Mouse (Mus musculus) midbrain, embryonic 13.5 days (tissue): ENCODE measurements around the gene Cdiptos. TPM values are rescaled to one million over a fixed set of nuclear protein-coding genes. Genes with fewer than 3 reads are reported as not detected.

ENCODE experiments used
- ATAC-seq: fragments of 200-750 bp; cut with Nextera tagmentation; 2 replicates; pipeline ENCODE4 v1.8.0; 2017; ENCODE audit warnings: mild to moderate bottlenecking, moderate TSS enrichment, moderate library complexity
- H3K27ac ChIP-seq: fragments of 300-500 bp; sonication (generic); 2 replicates; pipeline ENCODE4 v1.5.1; 2015; ENCODE audit warnings: inconsistent platforms, mild to moderate bottlenecking, moderate library complexity
- H3K27me3 ChIP-seq: fragments of 300-500 bp; sonication (generic); 2 replicates; pipeline ENCODE4 v1.6.1; 2015; ENCODE audit warnings: mild to moderate bottlenecking, inconsistent platforms
- H3K36me3 ChIP-seq: fragments of 300-500 bp; sonication (generic); 2 replicates; pipeline ENCODE4 v1.6.1; 2015; ENCODE audit warnings: mild to moderate bottlenecking, inconsistent platforms
- H3K4me1 ChIP-seq: fragments of 300-500 bp; sonication (generic); replicated peaks from 2 replicates; pipeline ENCODE4 v1.6.1; 2015; ENCODE audit warnings: inconsistent platforms
- H3K4me2 ChIP-seq: fragments of 300-500 bp; sonication (generic); replicated peaks from 2 replicates; pipeline ENCODE4 v1.6.1; 2015; ENCODE audit warnings: moderate library complexity, mild to moderate bottlenecking, inconsistent platforms
- H3K4me3 ChIP-seq: fragments of 300-500 bp; sonication (generic); replicated peaks from 2 replicates; pipeline ENCODE4 v1.5.1; 2015; ENCODE audit warnings: mild to moderate bottlenecking, inconsistent platforms
- H3K9ac ChIP-seq: fragments of 300-500 bp; sonication (generic); replicated peaks from 2 replicates; pipeline ENCODE4 v1.6.1; 2015; ENCODE audit warnings: mild to moderate bottlenecking, inconsistent platforms
- H3K9me3 ChIP-seq: fragments of 300-500 bp; sonication (generic); 2 replicates; pipeline ENCODE4 v1.6.1; 2016; ENCODE audit warnings: mild to moderate bottlenecking, inconsistent platforms
- WGBS: fragments of 180-500 bp; shearing (Covaris S2); methylation state at CpG from one replicate; pipeline ENCODE4 v1.1.7; 2015; 5-methylcytosine and 5-hydroxymethylcytosine counted together
- polyA plus RNA-seq: library from polyadenylated mRNA; unstranded; fragments of >200 nt; fragmentation: Nextera tagmentation; extraction: Ambion mirVana; gene quantifications from 2 replicates; pipeline ENCODE4 v1.2.1, GENCODE M21; 2015

Cdiptos gene
- polyA plus RNA-seq, 1 experiment from 2014 or later: 0.85 TPM

- Histone ChIP-seq H3K27ac (no peak overlapping the region), H3K4me1 (peaks cover 29% of the 10 kb centered on the region), H3K9ac (no peak overlapping the region), H3K27me3 (no peaks in the 10 kb centered on the region), H3K4me2 (no peak overlapping the region), H3K4me3 (no peak overlapping the region), H3K9me3 (no peaks in the 10 kb centered on the region), H3K36me3 (peaks cover 38% of the 10 kb centered on the region)
- ATAC-seq: no peak
- WGBS: 89% methylated on average over 6 of the region's 6 CpGs
Measured at GRCm38 (mm10) chr7:127012374-127012773, 36.5 kb upstream of the Cdiptos start.

- Histone ChIP-seq H3K27ac (no peak overlapping the region), H3K4me2 (no peak overlapping the region), H3K4me3 (no peak overlapping the region), H3K9me3 (no peaks in the 10 kb centered on the region), H3K4me1 (peaks cover 29% of the 10 kb centered on the region), H3K36me3 (peaks cover 38% of the 10 kb centered on the region), H3K27me3 (no peaks in the 10 kb centered on the region), H3K9ac (no peak overlapping the region)
- WGBS: 63% methylated on average over 2 of the region's 2 CpGs
- no peak for ATAC-seq
Measured at GRCm38 (mm10) chr7:127011717-127012116, 35.8 kb upstream of the Cdiptos start.

GRCm38 (mm10) chr7:127011051-127011450, 35.2 kb upstream of the Cdiptos start:
- Histone ChIP-seq H3K9ac (no peak overlapping the region), H3K27me3 (no peaks in the 10 kb centered on the region), H3K4me1 (peaks cover 27% of the 10 kb centered on the region), H3K4me3 (no peak overlapping the region), H3K27ac (no peak overlapping the region), H3K9me3 (no peaks in the 10 kb centered on the region), H3K4me2 (no peak overlapping the region), H3K36me3 (peaks cover 38% of the 10 kb centered on the region)
- WGBS: 98% methylated on average over 2 of the region's 2 CpGs
- ATAC-seq: no peak

- Histone ChIP-seq H3K36me3 (peaks cover 26% of the 10 kb centered on the region), H3K27me3 (no peaks in the 10 kb centered on the region), H3K4me3 (no peak overlapping the region), H3K9ac (no peak overlapping the region; the same call in 1 of the 2 replicates), H3K9me3 (no peaks in the 10 kb centered on the region), H3K4me2 (no peak overlapping the region), H3K4me1 (peaks cover 11% of the 10 kb centered on the region), H3K27ac (0 out of 2 replicates have a peak overlapping the region, but pooled peaks have one; percentile 41)
- 86% methylated on average over 17 of the region's 17 CpGs for WGBS
- no peak for ATAC-seq
Measured at GRCm38 (mm10) chr7:127009307-127010085, 33.6 kb upstream of the Cdiptos start.

- WGBS: 67% methylated on average over 9 of the region's 9 CpGs
- Histone ChIP-seq H3K9me3 (no peaks in the 10 kb centered on the region), H3K9ac (no peak overlapping the region; the same call in 1 of the 2 replicates), H3K27ac (peak overlapping the region; percentile 41), H3K4me2 (no peak overlapping the region), H3K4me3 (no peak overlapping the region), H3K27me3 (no peaks in the 10 kb centered on the region), H3K36me3 (peaks cover 16% of the 10 kb centered on the region), H3K4me1 (peaks cover 3% of the 10 kb centered on the region; the same call in 1 of the 2 replicates)
- ATAC-seq: peak; percentile 56; the same call in 1 of the 2 replicates
Measured at GRCm38 (mm10) chr7:127008239-127009019, 32.5 kb upstream of the Cdiptos start.

- no peak overlapping the region for H3K27ac ChIP-seq
Measured at GRCm38 (mm10) chr7:127007313-127008024, 31.6 kb upstream of the Cdiptos start.

GRCm38 (mm10) chr7:127004122-127004875, 28.4 kb upstream of the Cdiptos start:
- Histone ChIP-seq H3K4me1 (no peaks in the 10 kb centered on the region; the same call in 1 of the 2 replicates), H3K4me3 (no peak overlapping the region), H3K27ac (no peak overlapping the region), H3K9ac (no peak overlapping the region), H3K36me3 (no peaks in the 10 kb centered on the region), H3K4me2 (no peak overlapping the region), H3K27me3 (no peaks in the 10 kb centered on the region), H3K9me3 (no peaks in the 10 kb centered on the region)
- 91% methylated on average over 4 of the region's 4 CpGs for WGBS
- ATAC-seq: no peak

More at GRCm38 (mm10) chr7:127007313-127008024, 31.6 kb upstream of the Cdiptos start:
- Histone ChIP-seq H3K4me1 (no peaks in the 10 kb centered on the region; the same call in 1 of the 2 replicates), H3K27me3 (no peaks in the 10 kb centered on the region), H3K4me3 (no peak overlapping the region), H3K9ac (no peak overlapping the region), H3K4me2 (no peak overlapping the region), H3K36me3 (peaks cover 8% of the 10 kb centered on the region; the same call in 1 of the 2 replicates), H3K9me3 (no peaks in the 10 kb centered on the region)
- 94% methylated on average over 6 of the region's 6 CpGs for WGBS
- no peak for ATAC-seq

GRCm38 (mm10) chr7:127003620-127004019, 27.7 kb upstream of the Cdiptos start:
- H3K4me3 ChIP-seq: no peak overlapping the region
- H3K9ac ChIP-seq: no peak overlapping the region
- H3K4me2 ChIP-seq: no peak overlapping the region
- WGBS: 93% methylated on average over 5 of the region's 5 CpGs
- no peaks in the 10 kb centered on the region; the same call in 1 of the 2 replicates for H3K4me1 ChIP-seq
- no peaks in the 10 kb centered on the region for H3K27me3 ChIP-seq
- no peak overlapping the region for H3K27ac ChIP-seq
- H3K9me3 ChIP-seq: no peaks in the 10 kb centered on the region
- no peaks in the 10 kb centered on the region for H3K36me3 ChIP-seq
- no peak for ATAC-seq

GRCm38 (mm10) chr7:126999568-126999967, 23.7 kb upstream of the Cdiptos start:
- Histone ChIP-seq H3K36me3 (no peaks in the 10 kb centered on the region), H3K4me1 (no peaks in the 10 kb centered on the region), H3K9me3 (no peaks in the 10 kb centered on the region), H3K4me3 (no peak overlapping the region), H3K27me3 (no peaks in the 10 kb centered on the region), H3K9ac (no peak overlapping the region), H3K27ac (no peak overlapping the region), H3K4me2 (no peak overlapping the region)
- WGBS: 91% methylated on average over 10 of the region's 10 CpGs
- ATAC-seq: no peak

- H3K27ac ChIP-seq: no peak overlapping the region
- H3K4me2 ChIP-seq: no peak overlapping the region
- WGBS: 80% methylated on average over 4 of the region's 4 CpGs
- H3K4me1 ChIP-seq: no peaks in the 10 kb centered on the region
- no peak for ATAC-seq
- no peaks in the 10 kb centered on the region for H3K36me3 ChIP-seq
- H3K9me3 ChIP-seq: no peaks in the 10 kb centered on the region
- no peak overlapping the region for H3K9ac ChIP-seq
- no peak overlapping the region for H3K4me3 ChIP-seq
- no peaks in the 10 kb centered on the region for H3K27me3 ChIP-seq
Measured at GRCm38 (mm10) chr7:126996449-126996848, 20.6 kb upstream of the Cdiptos start.

GRCm38 (mm10) chr7:126988816-126989215, 12.9 kb upstream of the Cdiptos start:
- Histone ChIP-seq H3K27me3 (no peaks in the 10 kb centered on the region), H3K4me2 (no peak overlapping the region), H3K36me3 (no peaks in the 10 kb centered on the region), H3K4me3 (no peak overlapping the region), H3K27ac (no peak overlapping the region), H3K9me3 (no peaks in the 10 kb centered on the region), H3K4me1 (no peaks in the 10 kb centered on the region), H3K9ac (no peak overlapping the region)
- WGBS: 71% methylated on average over 8 of the region's 8 CpGs
- ATAC-seq: no peak
